Mouse (Mus musculus): ENCODE results near the gene Cyp2d11.

- TF ChIP-seq CTCF (IDR thresholded peaks at IDR 0.05; ENCODE audit: low read depth, low read length) (no peak), GATA1 (IDR thresholded peaks at IDR 0.05; ENCODE audit: borderline replicate concordance, low read length) (no peak)
Observed at GRCm38 (mm10) chr15:82376393-82377138, 17.3 kb downstream of the Cyp2d11 start.
